ENCODE assay signal across 31 mouse cellular contexts in genomic region chr3:15186731-15187130, GRCm38 (mm10).
DNase-seq lines count a peak whose midpoint lies in the region; ATAC-seq lines count a peak whose summit lies in the region.
"Had no signal": no experiment of that assay in that cellular context is flagged by ENCODE, and none has a peak within 500 bp of the region (broad histone marks: within the 10 kb centered on the region; RNA-seq: fewer than 3 reads in every experiment).

No protein-coding gene starts in this region.

- 69% methylated on average over 3 of the region's 3 CpGs for WGBS in embryonic facial prominence, embryonic 14.5 days
- WGBS in embryonic facial prominence, embryonic 10.5 days, result 87% methylated on average over 3 of the region's 3 CpGs
- WGBS in forebrain, embryonic 16.5 days, result 83% methylated on average over 3 of the region's 3 CpGs

- H3K4me2 ChIP-seq in embryonic facial prominence, embryonic 14.5 days (ENCODE audit: low read depth, low read length), result no peak overlapping the region
- no peak overlapping the region for H3K4me2 ChIP-seq in forebrain, embryonic 16.5 days (ENCODE audit: low read length)
- H3K4me2 ChIP-seq: embryonic facial prominence, embryonic 13.5 days; hindbrain, embryonic 15.5 days; kidney, embryonic 15.5 days; limb, embryonic 12.5 days; liver, embryonic 12.5 days; midbrain, embryonic 12.5 days; neural tube, embryonic 12.5 days had no signal

- H3K27me3 ChIP-seq in embryonic facial prominence, embryonic 14.5 days (replicated peaks; ENCODE audit: control insufficient read depth, insufficient read depth, low read length), result no peaks in the 10 kb centered on the region
- H3K27me3 ChIP-seq in embryonic facial prominence, embryonic 10.5 days (replicated peaks; ENCODE audit: low read depth, poor library complexity, severe bottlenecking), result no peaks in the 10 kb centered on the region
- no peaks in the 10 kb centered on the region for H3K27me3 ChIP-seq in forebrain, embryonic 16.5 days (replicated peaks; ENCODE audit: control insufficient read depth, insufficient read depth, low read length)
- H3K27me3 ChIP-seq: embryonic facial prominence, embryonic 13.5 days; hindbrain, embryonic 15.5 days; kidney, embryonic 15.5 days; limb, embryonic 12.5 days; liver, embryonic 12.5 days; megakaryocyte, embryonic 14.5 days; midbrain, embryonic 12.5 days; neural tube, embryonic 12.5 days had no signal

- no peak overlapping the region for H3K27ac ChIP-seq in embryonic facial prominence, embryonic 14.5 days (replicated peaks; ENCODE audit: low read depth, low read length)
- no peak overlapping the region for H3K27ac ChIP-seq in embryonic facial prominence, embryonic 10.5 days (replicated peaks)
- H3K27ac ChIP-seq in forebrain, embryonic 16.5 days (ENCODE audit: low read length), result no peak overlapping the region
- H3K27ac ChIP-seq: embryonic facial prominence, embryonic 13.5 days; hindbrain, embryonic 10.5 days; hindbrain, embryonic 15.5 days; kidney, embryonic 15.5 days; limb, embryonic 12.5 days; liver, embryonic 12.5 days; midbrain, embryonic 12.5 days; neural tube, embryonic 12.5 days had no signal

- H3K9me3 ChIP-seq in embryonic facial prominence, embryonic 14.5 days (ENCODE audit: control insufficient read depth, low read length), result no peaks in the 10 kb centered on the region
- no peaks in the 10 kb centered on the region for H3K9me3 ChIP-seq in embryonic facial prominence, embryonic 10.5 days
- H3K9me3 ChIP-seq in forebrain, embryonic 16.5 days (ENCODE audit: control insufficient read depth, low read length), result no peaks in the 10 kb centered on the region
- H3K9me3 ChIP-seq: embryonic facial prominence, embryonic 13.5 days; hindbrain, embryonic 10.5 days; hindbrain, embryonic 15.5 days; kidney, embryonic 15.5 days; limb, embryonic 12.5 days; liver, embryonic 12.5 days; megakaryocyte, embryonic 14.5 days; midbrain, embryonic 12.5 days; neural tube, embryonic 12.5 days had no signal

- H3K4me3 ChIP-seq in embryonic facial prominence, embryonic 14.5 days (ENCODE audit: low read depth, low read length), result no peak overlapping the region
- no peak overlapping the region for H3K4me3 ChIP-seq in embryonic facial prominence, embryonic 10.5 days
- H3K4me3 ChIP-seq in forebrain, embryonic 16.5 days (replicated peaks; ENCODE audit: low read length), result no peak overlapping the region
- H3K4me3 ChIP-seq: embryonic facial prominence, embryonic 13.5 days; hindbrain, embryonic 10.5 days; hindbrain, embryonic 15.5 days; kidney, embryonic 15.5 days; limb, embryonic 12.5 days; liver, embryonic 12.5 days; megakaryocyte, embryonic 14.5 days; midbrain, embryonic 12.5 days; myocyte; neural tube, embryonic 12.5 days had no signal

- H3K4me1 ChIP-seq in embryonic facial prominence, embryonic 14.5 days (ENCODE audit: control insufficient read depth, insufficient read depth, low read length), result no peaks in the 10 kb centered on the region
- H3K4me1 ChIP-seq in embryonic facial prominence, embryonic 10.5 days, result no peaks in the 10 kb centered on the region
- H3K4me1 ChIP-seq in forebrain, embryonic 16.5 days (replicated peaks; ENCODE audit: control insufficient read depth, insufficient read depth, low read length), result no peaks in the 10 kb centered on the region
- H3K4me1 ChIP-seq: embryonic facial prominence, embryonic 13.5 days; hindbrain, embryonic 10.5 days; hindbrain, embryonic 15.5 days; kidney, embryonic 15.5 days; limb, embryonic 12.5 days; liver, embryonic 12.5 days; megakaryocyte, embryonic 14.5 days; midbrain, embryonic 12.5 days; neural tube, embryonic 12.5 days had no signal

- DNase-seq in adrenal gland, adult 2 months, result peak; percentile 30
- DNase-seq in adrenal gland, postnatal 4 days (ENCODE audit: low spot score in 2 of 2), result no peak
- DNase-seq in embryonic facial prominence, embryonic 14.5 days (ENCODE audit: low spot score), result peak; percentile 21
- DNase-seq in embryonic facial prominence, embryonic 10.5 days (ENCODE audit: low spot score), result no peak
- peak; percentile 68 for DNase-seq in 3T3-L1 (ENCODE audit: low read depth, low spot score)
- DNase-seq in brain, adult 2 months (ENCODE audit: low read depth, low spot score), result peak; percentile 61
- no peak for DNase-seq in frontal cortex, postnatal 14 days (ENCODE audit: low spot score in 2 of 2)
- DNase-seq: cerebellum, postnatal 36 days; embryo, embryonic 11 days; heart, postnatal 14 days; kidney, adult 11 months; kidney, postnatal 25 days; liver, postnatal 0 days; lung, postnatal 4 days; right cerebral cortex, adult 18-20 months; spleen, adult 18-20 months; thymus, adult 18-20 months; thymus, postnatal 36 days had no signal

- ATAC-seq in embryonic facial prominence, embryonic 14.5 days (ENCODE audit: low read depth), result no peak
- no peak for ATAC-seq in forebrain, embryonic 16.5 days
- ATAC-seq: forebrain, embryonic 14.5 days; inflammation-experienced regulatory T-cells, adult 6 months; liver, embryonic 12.5 days; liver, postnatal 0 days had no signal

- no peak overlapping the region for H3K9ac ChIP-seq in embryonic facial prominence, embryonic 14.5 days (ENCODE audit: low read depth, low read length)
- no peak overlapping the region for H3K9ac ChIP-seq in forebrain, embryonic 16.5 days (replicated peaks; ENCODE audit: low read depth, low read length)
- H3K9ac ChIP-seq: embryonic facial prominence, embryonic 13.5 days; hindbrain, embryonic 15.5 days; kidney, embryonic 15.5 days; limb, embryonic 12.5 days; liver, embryonic 12.5 days; liver, postnatal 0 days; midbrain, embryonic 12.5 days; neural tube, embryonic 12.5 days had no signal

- no peaks in the 10 kb centered on the region for H3K36me3 ChIP-seq in embryonic facial prominence, embryonic 14.5 days (ENCODE audit: control insufficient read depth, insufficient read depth, low read length)
- H3K36me3 ChIP-seq in embryonic facial prominence, embryonic 10.5 days (replicated peaks), result no peaks in the 10 kb centered on the region
- no peaks in the 10 kb centered on the region for H3K36me3 ChIP-seq in forebrain, embryonic 16.5 days (ENCODE audit: control insufficient read depth, insufficient read depth)
- H3K36me3 ChIP-seq: embryonic facial prominence, embryonic 13.5 days; hindbrain, embryonic 10.5 days; hindbrain, embryonic 15.5 days; kidney, embryonic 15.5 days; limb, embryonic 12.5 days; liver, embryonic 12.5 days; midbrain, embryonic 12.5 days; neural tube, embryonic 12.5 days had no signal

Comparison
In these comparisons a context has a peak if more than half of its experiments do, and no peak if none do; other contexts are left out.
1. DNase-seq: peak in adrenal gland, adult 2 months (single experiment), embryonic facial prominence, embryonic 14.5 days (single experiment), 3T3-L1 (single experiment) and brain, adult 2 months (single experiment); none in adrenal gland, postnatal 4 days (0 of 2), embryonic facial prominence, embryonic 10.5 days (single experiment) and frontal cortex, postnatal 14 days (0 of 2).